Mouse (Mus musculus): ENCODE measurements around the gene Dthd1.

The Dthd1 gene

DNA sequence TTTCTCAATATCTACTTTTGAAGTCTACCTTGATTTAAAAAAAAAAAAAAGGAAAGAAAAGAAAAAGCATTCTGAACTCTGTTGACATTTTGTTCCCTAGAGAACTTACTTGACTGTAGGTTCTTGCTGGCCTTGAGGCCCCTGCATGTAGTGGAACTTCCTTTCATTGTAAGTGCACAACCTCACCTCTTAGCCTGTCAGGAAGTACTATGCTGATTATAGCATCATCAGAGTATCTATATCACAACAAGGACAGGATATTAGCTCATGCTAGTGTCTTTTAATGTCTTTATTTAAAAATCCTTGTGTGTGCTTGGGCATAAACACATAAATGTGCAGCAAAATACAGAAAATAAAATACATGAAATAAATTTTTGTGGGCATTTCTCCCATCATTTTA is 53.4 kb downstream of the Dthd1 start:
- DNase-seq: no peak

DNA sequence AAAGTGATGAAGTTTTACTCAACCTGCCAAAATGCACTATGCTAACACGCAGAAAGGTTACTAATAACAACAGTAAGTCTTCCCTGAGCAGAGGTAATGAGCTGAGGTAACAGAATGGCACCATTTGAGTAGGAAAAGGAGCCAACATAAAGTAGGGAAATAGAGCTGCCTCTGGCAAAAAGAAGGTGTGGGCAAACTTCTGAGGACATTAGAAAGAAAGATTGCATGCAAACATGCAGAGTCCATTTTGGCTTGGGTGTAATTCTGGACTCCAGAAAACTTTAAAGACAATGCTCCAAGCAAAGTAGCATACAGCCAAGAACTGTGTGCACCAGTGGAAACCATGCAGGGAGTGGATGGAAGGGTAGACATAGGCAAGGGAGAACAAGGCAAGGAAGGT is 65.9 kb downstream of the Dthd1 start:
- no peak for DNase-seq

DNA sequence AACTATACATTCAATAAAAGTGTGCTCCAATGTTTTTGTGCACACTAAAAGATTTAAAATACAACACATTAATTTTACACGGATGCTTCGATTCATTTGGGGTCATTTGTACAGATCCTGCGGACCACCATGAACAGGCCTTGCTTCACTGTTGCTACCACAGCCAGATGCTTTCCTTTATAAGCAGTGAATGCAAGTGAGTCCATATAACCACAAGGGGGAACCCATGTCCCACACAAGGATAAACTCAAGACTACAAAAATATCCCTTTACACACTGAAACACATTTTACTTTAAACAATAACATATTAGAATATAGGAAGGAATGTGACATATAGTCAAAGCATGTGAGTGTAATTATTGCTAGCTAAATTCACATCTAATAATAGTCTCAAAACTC is 81.7 kb downstream of the Dthd1 start:
- DNase-seq: no peak

DNA sequence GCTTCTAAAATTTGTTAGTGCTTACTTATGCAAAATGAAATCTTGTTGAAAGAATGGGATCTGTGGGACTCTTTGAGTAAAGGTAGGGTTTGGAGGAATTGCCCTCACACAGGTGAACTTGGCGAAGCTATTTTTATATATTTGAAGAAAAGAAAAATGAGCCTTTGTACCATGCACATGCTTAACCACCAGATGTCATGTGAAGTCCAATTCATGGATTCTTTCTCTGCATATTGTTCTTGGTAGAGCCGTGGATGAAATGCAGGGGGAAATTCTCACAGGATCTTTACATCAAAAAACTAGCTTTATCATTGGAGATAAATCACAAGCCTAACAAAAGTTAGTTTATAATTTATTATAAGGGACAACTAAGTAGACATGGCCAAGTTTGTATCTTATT is 93.3 kb downstream of the Dthd1 start:
- DNase-seq: no peak

DNA sequence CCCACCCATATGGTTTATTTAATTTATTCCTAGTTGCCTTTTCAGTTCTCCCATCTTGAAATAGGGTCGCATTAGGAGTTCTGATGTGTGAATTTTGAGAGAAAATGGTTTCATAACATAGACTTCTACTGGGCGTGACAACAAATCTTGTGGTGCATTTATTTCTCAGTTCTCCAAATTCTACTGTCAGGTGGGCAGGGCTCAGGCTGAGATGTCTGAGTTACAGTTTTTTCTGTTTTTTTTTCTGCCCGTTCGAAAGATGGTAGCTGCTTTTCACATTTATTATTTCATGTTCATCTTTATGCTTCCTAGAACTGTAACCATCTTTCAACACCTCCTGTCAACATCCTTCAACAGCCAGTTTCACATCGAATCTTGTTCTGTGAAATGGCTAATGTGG is 95.5 kb downstream of the Dthd1 start:
- no peak for DNase-seq

DNA sequence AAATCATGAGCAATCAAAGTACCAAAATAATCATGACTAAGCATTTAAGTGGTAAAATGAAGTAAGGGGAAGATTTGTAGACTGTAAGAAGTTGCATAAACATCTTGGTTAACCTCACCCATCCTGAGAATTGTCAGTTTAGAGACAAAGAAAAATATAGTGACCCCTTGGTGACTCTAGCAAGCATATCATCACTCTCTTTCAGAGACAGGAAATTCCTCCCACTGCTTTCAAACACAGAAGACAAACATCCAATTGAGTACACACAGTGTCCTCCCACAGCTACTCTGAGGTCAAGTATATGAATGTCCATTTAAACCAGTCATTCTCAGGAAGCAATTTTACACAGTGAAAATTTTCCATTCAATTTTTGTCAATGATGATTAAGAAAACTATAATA is 111.0 kb downstream of the Dthd1 start:
- no peak for DNase-seq
